Mouse (Mus musculus): ENCODE results near the gene Cbx7. TPM values are rescaled to one million over a fixed set of nuclear protein-coding genes. Genes with fewer than 3 reads are reported as not detected.

Gene Cbx7
- polyA plus RNA-seq, 1 experiment from 2014 or later: 3.3 TPM

DNA sequence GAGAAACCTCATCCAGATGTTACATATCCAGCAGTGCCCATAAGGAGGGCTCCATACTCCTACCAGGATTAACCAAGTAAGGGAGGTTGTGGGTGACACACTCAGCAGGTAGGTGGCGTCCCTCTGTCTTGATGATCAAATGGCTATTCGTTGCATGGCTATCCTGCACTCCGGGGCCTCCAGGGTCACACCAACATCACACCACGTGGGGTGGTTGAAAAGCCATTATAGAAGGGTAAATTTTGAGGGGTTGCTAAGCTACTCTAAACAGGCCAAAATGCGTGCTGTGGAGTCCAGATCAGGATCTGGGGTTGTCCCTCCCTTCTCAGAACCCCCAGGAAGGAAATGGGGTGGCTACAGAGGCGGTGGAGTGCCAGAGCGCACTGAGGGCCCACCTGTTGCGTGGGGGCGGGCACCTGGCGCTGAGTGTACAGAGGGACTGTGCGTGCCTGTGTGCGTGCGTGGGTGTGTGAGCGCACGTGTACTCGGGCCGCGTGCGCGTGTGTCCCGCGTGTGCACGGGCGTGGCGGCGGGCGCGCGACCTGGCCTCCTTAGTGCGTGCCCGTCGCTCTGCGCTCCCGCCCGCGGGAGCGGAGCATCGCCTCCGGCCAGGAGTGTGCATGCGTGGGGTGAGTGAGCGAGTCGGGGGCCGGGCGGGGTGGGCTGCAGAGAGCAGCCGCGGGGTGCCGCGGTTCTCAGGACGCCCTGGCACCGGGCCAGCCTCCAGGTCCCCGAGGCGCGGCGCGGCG, 41.0 kb upstream of the Cbx7 start:
- H3K9ac ChIP-seq: peak overlapping the region; percentile 85
- peak; percentile 54 for ATAC-seq (ENCODE audit: low read depth)
- 1% methylated on average over 50 of the region's 56 CpGs for WGBS
- H3K4me3 ChIP-seq: peak overlapping the region; percentile 66
- no peaks in the 10 kb centered on the region for H3K36me3 ChIP-seq
- no peaks in the 10 kb centered on the region for H3K9me3 ChIP-seq
- peaks cover 42% of the 10 kb centered on the region for H3K4me1 ChIP-seq (replicated peaks)
- H3K27ac ChIP-seq (replicated peaks): peak overlapping the region; percentile 78
- H3K27me3 ChIP-seq: peaks cover 68% of the 10 kb centered on the region
- H3K4me2 ChIP-seq: peak overlapping the region; percentile 91

DNA sequence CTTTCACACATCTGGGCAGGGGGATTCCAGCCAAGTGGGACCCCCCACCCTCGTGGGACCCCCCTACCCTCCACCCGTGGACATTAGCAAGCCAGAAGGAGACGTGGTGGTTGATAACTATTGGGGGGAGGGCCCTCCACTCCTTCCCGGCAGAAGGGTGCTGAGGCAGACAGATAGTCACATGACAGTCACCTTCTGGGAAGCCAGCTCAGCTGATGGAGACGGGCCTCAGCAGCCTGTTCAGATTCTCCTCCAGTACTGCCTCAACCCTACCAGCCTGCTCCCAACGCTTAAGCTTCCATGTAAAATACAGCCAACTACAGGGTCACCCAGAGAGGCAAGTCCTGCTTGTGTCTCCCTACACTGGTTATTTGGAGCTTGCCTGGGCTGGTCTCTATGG, 40.3 kb upstream of the Cbx7 start:
- Histone ChIP-seq H3K4me2 (peak overlapping the region; percentile 91), H3K36me3 (no peaks in the 10 kb centered on the region), H3K9ac (peak overlapping the region; percentile 13; the same call in 1 of the 2 replicates), H3K4me1 (replicated peaks) (peaks cover 42% of the 10 kb centered on the region), H3K4me3 (peak overlapping the region; percentile 66), H3K27ac (replicated peaks) (no peak overlapping the region), H3K27me3 (peaks cover 60% of the 10 kb centered on the region), H3K9me3 (no peaks in the 10 kb centered on the region)
- no peak for ATAC-seq (ENCODE audit: low read depth)
- 32% methylated on average over 6 of the region's 6 CpGs for WGBS

DNA sequence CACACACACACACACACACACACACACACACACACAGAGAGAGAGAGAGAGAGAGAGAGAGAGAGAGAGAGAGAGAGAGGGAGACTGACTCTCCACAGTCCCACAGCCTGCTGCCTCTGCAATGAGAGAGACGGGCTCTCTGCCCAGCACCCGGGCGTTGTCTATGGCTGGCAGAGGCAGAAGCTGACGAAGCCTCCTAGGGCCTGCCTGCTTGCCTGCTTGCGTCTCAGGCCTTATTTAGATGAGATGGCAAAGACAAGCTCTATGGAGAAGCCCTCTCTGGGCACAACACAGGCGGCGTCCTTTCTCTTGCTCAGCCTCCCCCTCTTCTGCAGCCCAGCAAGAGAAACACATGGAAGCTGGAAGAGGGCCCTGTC, 39.3 kb upstream of the Cbx7 start:
- WGBS: 41% methylated on average over 7 of the region's 7 CpGs
- H3K4me1 ChIP-seq (replicated peaks): peaks cover 45% of the 10 kb centered on the region
- H3K27me3 ChIP-seq: peaks cover 50% of the 10 kb centered on the region

DNA sequence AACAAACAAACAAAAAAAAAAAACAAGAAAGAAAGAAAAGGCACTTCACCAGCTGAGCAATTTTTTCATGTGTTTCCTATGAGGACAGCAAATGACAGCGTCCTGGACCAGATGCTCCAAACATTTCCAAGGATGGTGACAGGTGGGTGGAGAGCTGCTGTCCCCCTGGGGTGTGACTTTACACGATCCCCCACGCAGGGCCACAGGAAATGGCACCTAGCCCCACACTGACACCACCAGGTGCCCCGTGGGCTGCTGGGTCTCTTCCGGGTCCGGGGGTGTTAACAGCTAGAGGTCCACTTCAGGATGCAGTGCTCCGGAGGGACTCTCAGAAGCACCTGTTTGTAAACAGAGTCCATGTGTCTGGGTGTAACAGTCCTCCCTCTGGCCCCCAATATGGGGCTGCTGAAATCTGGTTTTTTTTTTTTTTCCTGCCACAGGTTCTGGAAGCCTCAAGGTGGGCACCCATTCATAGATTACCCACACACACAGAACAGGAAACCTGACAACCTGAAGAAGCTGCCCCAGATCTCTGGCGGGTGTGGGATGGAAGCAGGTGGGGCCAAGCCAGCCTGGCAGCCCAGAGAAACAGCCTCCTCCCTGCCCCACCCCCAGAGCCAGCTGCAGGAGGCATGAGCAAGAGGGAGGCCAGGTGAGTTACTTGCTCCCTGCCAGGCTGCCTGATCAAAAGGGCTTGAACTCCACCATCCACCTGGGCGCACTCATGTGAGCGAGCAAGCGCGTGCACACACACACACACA, 38.7 kb upstream of the Cbx7 start:
- no peak overlapping the region for H3K27ac ChIP-seq (replicated peaks)
- H3K9me3 ChIP-seq: no peaks in the 10 kb centered on the region
- 54% methylated on average over 8 of the region's 12 CpGs for WGBS
- H3K4me1 ChIP-seq (replicated peaks): peaks cover 45% of the 10 kb centered on the region
- no peak for ATAC-seq (ENCODE audit: low read depth)
- no peak overlapping the region for H3K9ac ChIP-seq
- peaks cover 44% of the 10 kb centered on the region for H3K27me3 ChIP-seq
- H3K36me3 ChIP-seq: no peaks in the 10 kb centered on the region
- no peak overlapping the region for H3K4me3 ChIP-seq
- H3K4me2 ChIP-seq: peak overlapping the region; percentile 25; the same call in 1 of the 2 replicates

More for the DNA sequence above, 39.3 kb upstream of the Cbx7 start:
- Histone ChIP-seq H3K9ac (0 out of 2 replicates have a peak overlapping the region, but pooled peaks have one; percentile 17), H3K27ac (replicated peaks) (no peak overlapping the region), H3K36me3 (no peaks in the 10 kb centered on the region), H3K4me2 (peak overlapping the region; percentile 25), H3K4me3 (no peak overlapping the region), H3K9me3 (no peaks in the 10 kb centered on the region)
- ATAC-seq (ENCODE audit: low read depth): no peak

DNA sequence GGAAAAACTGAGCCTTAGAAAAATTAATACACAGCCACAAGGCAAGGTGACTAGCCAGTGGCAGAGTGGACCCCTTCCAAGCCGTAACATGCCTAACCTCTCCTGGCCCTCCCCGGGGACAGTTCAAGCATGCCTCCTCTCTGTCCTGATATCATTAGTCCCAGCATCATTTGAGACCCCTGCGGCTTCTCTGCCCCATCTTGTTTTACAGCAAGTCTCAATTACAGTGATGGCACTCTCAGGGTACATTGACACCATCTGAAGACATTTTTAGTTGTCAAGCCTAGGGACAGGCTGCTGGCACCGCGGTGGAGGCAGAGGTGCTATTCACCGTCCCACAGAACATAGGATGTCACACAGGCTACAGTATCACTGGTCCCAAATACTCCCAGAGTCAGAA, 37.5 kb upstream of the Cbx7 start:
- WGBS: 78% methylated on average over 6 of the region's 6 CpGs
- H3K4me2 ChIP-seq: no peak overlapping the region
- no peak overlapping the region for H3K27ac ChIP-seq (replicated peaks)
- no peaks in the 10 kb centered on the region for H3K36me3 ChIP-seq
- peaks cover 44% of the 10 kb centered on the region for H3K4me1 ChIP-seq (replicated peaks)
- H3K27me3 ChIP-seq: peaks cover 33% of the 10 kb centered on the region
- ATAC-seq (ENCODE audit: low read depth): no peak
- H3K4me3 ChIP-seq: no peak overlapping the region
- H3K9me3 ChIP-seq: no peaks in the 10 kb centered on the region
- H3K9ac ChIP-seq: no peak overlapping the region

DNA sequence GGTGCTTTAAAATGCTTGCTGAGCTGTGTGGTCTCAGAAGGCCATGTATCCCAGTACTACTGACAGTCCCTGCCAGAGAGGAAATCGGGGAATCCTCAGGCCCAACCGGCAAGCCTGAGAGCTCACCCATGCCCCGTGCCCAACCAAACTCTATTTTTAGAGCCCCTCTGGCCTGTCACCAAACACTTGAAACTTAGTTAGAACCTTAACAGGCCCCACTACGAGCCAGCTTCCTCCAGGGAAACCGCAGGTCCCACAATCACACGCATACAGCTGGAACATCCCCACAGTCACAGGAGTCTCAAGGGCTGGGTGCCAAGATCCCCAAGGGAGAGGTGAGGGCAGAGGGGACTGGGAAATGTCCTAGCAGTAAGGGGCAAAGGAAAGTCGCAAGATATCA, 35.2 kb upstream of the Cbx7 start:
- WGBS: 83% methylated on average over 7 of the region's 7 CpGs
- no peak for ATAC-seq (ENCODE audit: low read depth)
- H3K27me3 ChIP-seq: peaks cover 10% of the 10 kb centered on the region
- peaks cover 21% of the 10 kb centered on the region for H3K4me1 ChIP-seq (replicated peaks)
- no peaks in the 10 kb centered on the region for H3K9me3 ChIP-seq
- H3K9ac ChIP-seq: no peak overlapping the region
- H3K4me3 ChIP-seq: no peak overlapping the region
- no peak overlapping the region for H3K4me2 ChIP-seq
- H3K27ac ChIP-seq (replicated peaks): no peak overlapping the region
- no peaks in the 10 kb centered on the region for H3K36me3 ChIP-seq

DNA sequence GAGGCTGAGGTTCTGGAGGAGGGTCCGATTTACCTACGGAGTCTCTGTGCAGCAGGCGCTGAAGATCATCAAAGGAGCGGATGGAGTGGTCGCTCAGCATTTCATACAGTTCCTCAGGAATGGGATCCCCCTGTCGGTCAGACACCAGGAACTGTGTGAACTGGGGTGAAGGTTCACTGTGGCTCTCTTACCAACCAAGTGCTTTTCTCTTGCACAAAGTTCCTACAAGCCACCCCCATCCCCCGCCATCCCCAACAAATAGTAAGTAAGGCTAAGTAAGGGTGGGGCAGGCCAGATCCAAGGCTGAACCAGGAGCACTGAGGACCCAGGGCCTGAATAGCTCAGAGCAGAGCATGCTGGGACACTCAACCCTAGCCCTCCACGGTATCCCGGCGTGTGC, 34.5 kb upstream of the Cbx7 start:
- ATAC-seq (ENCODE audit: low read depth): no peak
- 83% methylated on average over 10 of the region's 10 CpGs for WGBS

DNA sequence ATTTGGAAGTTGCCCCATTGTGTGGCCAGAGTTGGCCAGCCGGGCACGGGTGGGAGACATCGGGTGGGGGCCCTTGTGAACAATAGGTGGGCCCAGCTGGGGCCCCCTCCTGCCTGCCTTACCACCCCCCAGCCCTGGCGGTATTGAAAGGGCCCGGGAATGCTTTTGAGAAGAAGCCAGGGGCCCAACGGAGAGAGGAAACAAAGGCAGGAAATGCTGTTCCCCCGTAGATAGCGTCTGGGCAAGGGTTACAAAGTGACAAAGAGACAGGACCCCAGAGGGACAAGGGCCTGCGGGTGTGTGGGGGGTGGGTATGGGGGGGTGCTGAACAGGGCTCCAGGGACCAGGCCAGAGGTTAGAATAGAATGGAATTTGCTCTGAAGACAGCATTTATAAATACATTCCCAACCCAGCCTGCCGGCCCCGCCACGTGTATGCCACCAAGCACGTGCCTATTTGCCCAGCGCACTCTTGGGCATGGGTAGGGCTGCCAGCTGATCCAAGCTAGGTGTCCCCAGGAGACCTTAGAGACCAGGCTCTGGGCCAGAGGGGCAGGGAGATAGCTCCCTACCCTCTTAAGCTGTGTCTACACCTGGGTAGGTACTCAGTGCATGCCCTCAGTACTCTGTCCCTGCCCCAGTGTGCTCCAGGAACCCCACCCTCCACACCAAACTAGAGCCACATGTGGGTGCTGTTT, 33.9 kb upstream of the Cbx7 start:
- Histone ChIP-seq H3K4me1 (replicated peaks) (peaks cover 19% of the 10 kb centered on the region), H3K9me3 (no peaks in the 10 kb centered on the region), H3K27ac (replicated peaks) (peak overlapping the region; percentile 42; the same call in 1 of the 2 replicates), H3K4me3 (no peak overlapping the region), H3K27me3 (no peaks in the 10 kb centered on the region), H3K36me3 (no peaks in the 10 kb centered on the region), H3K9ac (no peak overlapping the region), H3K4me2 (no peak overlapping the region)
- 0 out of 2 replicates have a peak, but pooled peaks have one; percentile 53 for ATAC-seq (ENCODE audit: low read depth)
- WGBS: 16% methylated on average over 14 of the region's 14 CpGs

More for the DNA sequence above, 34.5 kb upstream of the Cbx7 start:
- Histone ChIP-seq H3K27ac (replicated peaks) (peak overlapping the region; percentile 42; the same call in 1 of the 2 replicates), H3K36me3 (no peaks in the 10 kb centered on the region), H3K4me1 (replicated peaks) (peaks cover 19% of the 10 kb centered on the region), H3K27me3 (peaks cover 3% of the 10 kb centered on the region), H3K9ac (no peak overlapping the region), H3K4me2 (no peak overlapping the region), H3K4me3 (no peak overlapping the region), H3K9me3 (no peaks in the 10 kb centered on the region)

DNA sequence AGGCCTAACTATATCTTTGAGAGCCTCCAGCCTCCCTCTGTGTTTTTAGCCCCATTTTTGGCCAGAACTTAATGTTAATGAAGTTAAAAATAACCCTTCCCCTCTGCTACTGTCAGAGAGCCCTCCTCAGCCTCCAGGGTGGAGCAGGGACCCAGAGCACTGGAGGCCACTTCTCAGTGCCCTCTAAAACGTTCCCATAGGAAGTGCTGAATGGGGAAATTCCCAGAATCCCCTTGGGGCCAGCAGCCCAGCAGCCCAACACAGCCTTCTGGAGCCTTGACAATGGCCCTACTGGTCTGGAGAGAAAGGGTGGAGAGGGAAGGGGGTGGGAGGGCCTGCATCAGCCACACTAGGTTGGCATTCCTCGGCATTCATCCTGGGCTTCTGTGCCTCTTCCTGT, 32.7 kb upstream of the Cbx7 start:
- no peak overlapping the region for H3K9ac ChIP-seq
- H3K27me3 ChIP-seq: no peaks in the 10 kb centered on the region
- no peaks in the 10 kb centered on the region for H3K9me3 ChIP-seq
- ATAC-seq (ENCODE audit: low read depth): no peak
- no peak overlapping the region for H3K4me3 ChIP-seq
- no peak overlapping the region for H3K4me2 ChIP-seq
- H3K36me3 ChIP-seq: no peaks in the 10 kb centered on the region
- no peak overlapping the region for H3K27ac ChIP-seq (replicated peaks)
- 47% methylated on average over 2 of the region's 2 CpGs for WGBS
- H3K4me1 ChIP-seq (replicated peaks): peaks cover 19% of the 10 kb centered on the region

DNA sequence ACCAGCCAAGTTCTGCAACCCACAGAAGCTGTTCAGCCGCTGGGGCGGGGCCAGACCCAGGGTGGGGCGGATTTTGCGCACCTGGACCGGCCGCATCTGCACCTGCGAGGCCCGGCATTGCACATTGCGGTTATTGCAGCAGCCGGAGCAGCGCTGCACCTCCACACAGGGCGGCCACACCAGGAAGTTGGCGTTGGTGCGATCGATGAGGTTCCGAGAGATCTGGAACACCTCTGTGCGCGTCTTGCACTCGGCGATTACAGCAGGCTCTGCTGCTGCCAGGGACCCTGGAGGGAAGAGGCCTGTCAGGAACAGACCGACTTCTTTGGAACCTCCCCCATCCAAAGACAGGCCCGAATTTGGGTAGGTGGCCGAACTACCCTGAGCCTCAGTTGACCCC, 30.7 kb upstream of the Cbx7 start:
- H3K27me3 ChIP-seq: no peaks in the 10 kb centered on the region
- ATAC-seq (ENCODE audit: low read depth): no peak
- H3K9ac ChIP-seq: no peak overlapping the region
- H3K4me3 ChIP-seq: no peak overlapping the region
- H3K4me2 ChIP-seq: no peak overlapping the region
- no peaks in the 10 kb centered on the region for H3K36me3 ChIP-seq
- no peak overlapping the region for H3K27ac ChIP-seq (replicated peaks)
- H3K9me3 ChIP-seq: no peaks in the 10 kb centered on the region
- H3K4me1 ChIP-seq (replicated peaks): peaks cover 19% of the 10 kb centered on the region
- 91% methylated on average over 23 of the region's 23 CpGs for whole genome bisulfite sequencing

DNA sequence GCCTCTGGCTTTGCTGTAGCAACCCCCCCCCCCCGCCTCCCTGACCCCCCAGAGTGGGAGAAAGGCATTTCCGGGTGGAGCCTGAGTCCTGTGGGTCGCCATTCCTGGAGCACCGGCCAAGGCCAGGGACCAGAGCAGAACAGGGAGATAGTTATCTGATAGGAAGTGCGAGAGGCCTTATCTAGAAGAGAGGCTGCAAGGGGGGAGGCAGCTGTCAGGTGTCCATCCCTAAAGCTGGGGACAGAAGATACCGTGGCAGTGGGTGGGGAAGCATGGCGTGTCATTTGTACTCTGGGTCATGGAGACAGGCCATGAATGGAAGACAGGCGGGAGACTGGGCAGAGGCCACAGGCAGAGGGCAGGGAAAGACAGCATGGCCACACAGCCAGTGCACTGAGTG, 29.8 kb upstream of the Cbx7 start:
- no peak overlapping the region for H3K9ac ChIP-seq
- H3K4me1 ChIP-seq (replicated peaks): peaks cover 19% of the 10 kb centered on the region
- no peaks in the 10 kb centered on the region for H3K27me3 ChIP-seq
- ATAC-seq (ENCODE audit: low read depth): no peak
- H3K36me3 ChIP-seq: no peaks in the 10 kb centered on the region
- H3K4me2 ChIP-seq: no peak overlapping the region
- H3K9me3 ChIP-seq: no peaks in the 10 kb centered on the region
- H3K4me3 ChIP-seq: no peak overlapping the region
- WGBS: 71% methylated on average over 8 of the region's 8 CpGs
- H3K27ac ChIP-seq (replicated peaks): no peak overlapping the region

DNA sequence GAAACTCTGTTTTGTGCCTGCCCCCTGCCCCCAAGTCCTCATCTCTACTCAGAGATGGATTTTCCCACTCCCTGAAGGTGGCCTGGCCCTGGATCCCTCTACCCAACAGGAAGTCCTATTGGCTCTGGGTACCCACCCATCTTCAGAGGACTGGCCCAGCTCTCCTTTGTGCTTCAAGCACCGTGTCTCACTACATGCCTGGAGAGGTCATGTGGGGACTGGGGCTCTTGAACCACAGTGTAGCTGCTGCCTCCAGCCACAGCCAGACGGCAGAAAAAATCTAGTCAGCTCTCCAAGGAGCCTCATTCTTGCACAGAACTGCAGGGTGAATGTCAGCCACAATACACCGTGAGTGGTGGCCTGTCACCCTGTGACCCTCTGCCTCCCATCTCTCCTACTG, 27.1 kb upstream of the Cbx7 start:
- no peak for ATAC-seq (ENCODE audit: low read depth)
- Histone ChIP-seq H3K4me1 (replicated peaks) (no peaks in the 10 kb centered on the region), H3K27me3 (no peaks in the 10 kb centered on the region), H3K36me3 (no peaks in the 10 kb centered on the region), H3K9me3 (no peaks in the 10 kb centered on the region), H3K4me3 (no peak overlapping the region), H3K27ac (replicated peaks) (no peak overlapping the region), H3K4me2 (no peak overlapping the region), H3K9ac (no peak overlapping the region)
- WGBS: 65% methylated on average over 3 of the region's 3 CpGs
